Mouse (Mus musculus) c-Kit-positive CD71-positive TER-119-negative erythroid progenitor cells, embryonic 14.5 days (primary cell): ENCODE results near the gene Slc8a1.

Experiments used
- DNase-seq: peaks from one replicate; pipeline ENCODE4 v3.0.0-alpha.2; 2013; ENCODE audit warnings: low read depth

Gene Slc8a1

GRCm38 (mm10) chr17:81504040-81504439 lies 234.1 kb downstream of the Slc8a1 start:
- DNase-seq: no peak

GRCm38 (mm10) chr17:81502732-81503131 lies 235.4 kb downstream of the Slc8a1 start:
- DNase-seq: no peak

GRCm38 (mm10) chr17:81500686-81501407 lies 237.3 kb downstream of the Slc8a1 start:
- no peak for DNase-seq

GRCm38 (mm10) chr17:81497919-81498318 lies 240.3 kb downstream of the Slc8a1 start:
- DNase-seq: no peak

GRCm38 (mm10) chr17:81496616-81497015 lies 241.6 kb downstream of the Slc8a1 start:
- no peak for DNase-seq

- no peak for DNase-seq
Observed at GRCm38 (mm10) chr17:81492216-81492865, 245.8 kb downstream of the Slc8a1 start.

GRCm38 (mm10) chr17:81486388-81486787 lies 251.8 kb downstream of the Slc8a1 start:
- no peak for DNase-seq

- no peak for DNase-seq
Observed at GRCm38 (mm10) chr17:81481843-81482490, 256.2 kb downstream of the Slc8a1 start.

- DNase-seq: no peak
Observed at GRCm38 (mm10) chr17:81480351-81481161, 257.6 kb downstream of the Slc8a1 start.

- DNase-seq: no peak
Observed at GRCm38 (mm10) chr17:81479807-81480206, 258.4 kb downstream of the Slc8a1 start.

GRCm38 (mm10) chr17:81477420-81477819 lies 260.8 kb downstream of the Slc8a1 start:
- no peak for DNase-seq

GRCm38 (mm10) chr17:81473363-81473762 lies 264.8 kb downstream of the Slc8a1 start:
- DNase-seq: no peak

- DNase-seq: no peak
Observed at GRCm38 (mm10) chr17:81468941-81469340, 269.2 kb downstream of the Slc8a1 start.

GRCm38 (mm10) chr17:81459379-81459778 lies 278.8 kb downstream of the Slc8a1 start:
- DNase-seq: no peak

- no peak for DNase-seq
Observed at GRCm38 (mm10) chr17:81455977-81456376, 282.2 kb downstream of the Slc8a1 start.

- DNase-seq: no peak
Observed at GRCm38 (mm10) chr17:81455269-81455668, 282.9 kb downstream of the Slc8a1 start.

- no peak for DNase-seq
Observed at GRCm38 (mm10) chr17:81441463-81441862, 296.7 kb downstream of the Slc8a1 start, which contains the start of gene Gm11096. Gene Gm11096, plus strand, starts transcription at chr17:81441763.

GRCm38 (mm10) chr17:81433148-81433547 lies 305.0 kb downstream of the Slc8a1 start:
- no peak for DNase-seq

GRCm38 (mm10) chr17:81432733-81433132 lies 305.4 kb downstream of the Slc8a1 start:
- DNase-seq: no peak

GRCm38 (mm10) chr17:81427245-81427644 lies 310.9 kb downstream of the Slc8a1 start:
- no peak for DNase-seq

- no peak for DNase-seq
Observed at GRCm38 (mm10) chr17:81424256-81424912, 313.8 kb downstream of the Slc8a1 start.
